Mouse (Mus musculus): ENCODE data around the gene Zdhhc12.

Zdhhc12 gene

GRCm38 (mm10) chr2:30106364-30106763 lies 12.9 kb upstream of the Zdhhc12 start:
- in situ Hi-C loops (cut with MboI, MseI): loop anchor here (10.0 kb wide), 1 partner anchor 58 kb away; no protein-coding TSS in a partner anchor

GRCm38 (mm10) chr2:30100214-30100613 lies 6.8 kb upstream of the Zdhhc12 start:
- in situ Hi-C loops (cut with MboI, MseI): loop anchor here (10.0 kb wide), 1 partner anchor 65 kb away; no protein-coding TSS in a partner anchor

- in situ Hi-C loops (cut with MboI, MseI): loop anchor here (25.0 kb wide), 1 partner anchor 1366 kb away; the partner anchor contains the start of gene Ass1
Observed at GRCm38 (mm10) chr2:30095882-30096527, 2.6 kb upstream of the Zdhhc12 start.

GRCm38 (mm10) chr2:30094208-30094588 lies 750 bp upstream of the Zdhhc12 start:
- in situ Hi-C loops (cut with MboI, MseI): loop anchor here (25.0 kb wide), 1 partner anchor 1368 kb away; the partner anchor contains the start of gene Ass1

- in situ Hi-C loops (cut with MboI, MseI): loop anchor here (25.0 kb wide), 1 partner anchor 1370 kb away; the partner anchor contains the start of gene Ass1
Observed at GRCm38 (mm10) chr2:30092280-30092918, 1.0 kb downstream of the Zdhhc12 start.

GRCm38 (mm10) chr2:30091521-30091920 lies 1.9 kb downstream of the Zdhhc12 start:
- in situ Hi-C loops (cut with MboI, MseI): loop anchor here (25.0 kb wide), 1 partner anchor 1371 kb away; the partner anchor contains the start of gene Ass1

GRCm38 (mm10) chr2:30087310-30087709 lies 6.1 kb downstream of the Zdhhc12 start:
- in situ Hi-C loops (cut with MboI, MseI): loop anchor here (25.0 kb wide), 1 partner anchor 1375 kb away; the partner anchor contains the start of gene Ass1

- in situ Hi-C loops (cut with MboI, MseI): loop anchor here (5.0 to 25.0 kb wide), 2 partner anchors 37 to 1378 kb away; partner anchors contain the start of genes Ass1 and Wdr34
Observed at GRCm38 (mm10) chr2:30084632-30085031, 8.8 kb downstream of the Zdhhc12 start.

GRCm38 (mm10) chr2:30084113-30084512 lies 9.3 kb downstream of the Zdhhc12 start:
- in situ Hi-C loops (cut with MboI, MseI): loop anchor here (5.0 to 25.0 kb wide), 2 partner anchors 37 to 1378 kb away; partner anchors contain the start of genes Ass1 and Wdr34

- in situ Hi-C loops (cut with MboI, MseI): loop anchor here (5.0 to 25.0 kb wide), 2 partner anchors 33 to 1382 kb away; partner anchors contain the start of genes Ass1 and Wdr34
Observed at GRCm38 (mm10) chr2:30080181-30080800, 13.2 kb downstream of the Zdhhc12 start.

- in situ Hi-C loops (cut with MboI, MseI): loop anchor here (25.0 kb wide), 1 partner anchor 1384 kb away; the partner anchor contains the start of gene Ass1
Observed at GRCm38 (mm10) chr2:30078760-30079159, 14.7 kb downstream of the Zdhhc12 start.

- in situ Hi-C loops (cut with MboI, MseI): loop anchor here (25.0 kb wide), 1 partner anchor 1384 kb away; the partner anchor contains the start of gene Ass1
Observed at GRCm38 (mm10) chr2:30078349-30078712, 15.1 kb downstream of the Zdhhc12 start.

GRCm38 (mm10) chr2:30077502-30078348 lies 15.7 kb downstream of the Zdhhc12 start, which contains the start of gene Pkn3:
Gene Pkn3, plus strand, starts transcription at chr2:30077684.
- in situ Hi-C loops (cut with MboI, MseI): loop anchor here (25.0 kb wide), 1 partner anchor 1385 kb away; the partner anchor contains the start of gene Ass1

GRCm38 (mm10) chr2:30076959-30077358 lies 16.5 kb downstream of the Zdhhc12 start:
- in situ Hi-C loops (cut with MboI, MseI): loop anchor here (25.0 kb wide), 1 partner anchor 1385 kb away; the partner anchor contains the start of gene Ass1

- in situ Hi-C loops (cut with MboI, MseI): loop anchor here (25.0 kb wide), 1 partner anchor 1386 kb away; the partner anchor contains the start of gene Ass1
Observed at GRCm38 (mm10) chr2:30076439-30076838, 17.0 kb downstream of the Zdhhc12 start.

GRCm38 (mm10) chr2:30075625-30076024 lies 17.8 kb downstream of the Zdhhc12 start:
- in situ Hi-C loops (cut with MboI, MseI): loop anchor here (25.0 kb wide), 1 partner anchor 1387 kb away; the partner anchor contains the start of gene Ass1

GRCm38 (mm10) chr2:30073285-30073684 lies 20.2 kb downstream of the Zdhhc12 start:
- in situ Hi-C loops (cut with MboI, MseI): no loop called here

GRCm38 (mm10) chr2:30072875-30073274 lies 20.6 kb downstream of the Zdhhc12 start:
- in situ Hi-C loops (cut with MboI, MseI): no loop called here

GRCm38 (mm10) chr2:30067962-30068361 lies 25.5 kb downstream of the Zdhhc12 start:
- in situ Hi-C loops (cut with MboI, MseI): no loop called here

All from regulatory T cell (primary cell).